Mouse (Mus musculus): ENCODE data around the gene Gng12. TPM values are rescaled to one million over a fixed set of nuclear protein-coding genes. Genes with fewer than 3 reads are reported as not detected.

Gng12 gene
- total and polyA plus RNA-seq, 3 experiments = 15.5 to 35.6 (median 34.4) TPM

DNA sequence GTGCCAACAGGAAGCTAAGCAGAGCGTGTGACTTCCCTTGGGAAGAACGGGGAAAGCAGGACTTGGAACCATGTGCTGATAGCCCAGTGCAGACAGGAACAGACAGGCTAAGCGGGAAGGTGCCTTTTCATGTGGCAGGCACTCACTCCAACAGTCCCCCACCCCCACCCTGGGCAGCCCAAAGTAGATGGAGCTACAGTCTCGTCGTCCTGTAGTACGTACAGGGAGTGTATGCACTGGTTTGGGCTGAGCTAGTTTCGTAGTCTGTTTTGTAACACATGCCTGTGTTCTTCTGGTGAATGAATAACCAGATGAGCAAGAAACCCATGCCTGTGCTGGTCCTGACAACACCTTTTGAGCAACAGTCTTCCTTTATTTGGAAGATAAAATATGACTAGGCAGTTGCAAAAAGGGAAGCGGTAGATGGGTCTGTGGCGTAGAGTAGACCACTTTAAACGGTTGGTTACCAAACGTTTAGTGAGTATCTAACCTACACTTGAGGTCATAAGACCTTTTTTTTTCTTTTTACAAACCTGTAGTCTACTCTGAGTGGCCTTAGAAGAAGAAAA is 57.8 kb downstream of the Gng12 start:
- Histone ChIP-seq H3K36me3 (ENCODE audit: control insufficient read depth, insufficient read depth, low read length) (no peaks in the 10 kb centered on the region), H3K9ac (ENCODE audit: low read depth, low read length) (no peak overlapping the region), H3K4me3 (no peak overlapping the region), H3K27me3 (ENCODE audit: control insufficient read depth, insufficient read depth, low read length) (no peaks in the 10 kb centered on the region), H3K27ac (no peak overlapping the region), H3K4me1 (ENCODE audit: control insufficient read depth, insufficient read depth, low read length) (peaks cover 5% of the 10 kb centered on the region), H3K79me2 (replicated peaks; ENCODE audit: control insufficient read depth, insufficient read depth, low read length) (no peaks in the 10 kb centered on the region)
- TF ChIP-seq CTCF (IDR thresholded peaks at IDR 0.05) = no peak
- TF ChIP-seq POLR2A (IDR thresholded peaks at IDR 0.05; ENCODE audit: insufficient read depth, low read depth, low read length) = no peak
- TF ChIP-seq EP300 (IDR thresholded peaks at IDR 0.05; ENCODE audit: insufficient read depth, low read depth, low read length) = no peak
- no peak for DNase-seq
- intact Hi-C loops (cut with DNase I) = loop anchor here (2.0 to 5.0 kb wide), 2 partner anchors 57 to 113 kb away; partner anchors contain the start of gene Gng12
- WGBS = 51% methylated on average over 11 of the region's 11 CpGs

DNA sequence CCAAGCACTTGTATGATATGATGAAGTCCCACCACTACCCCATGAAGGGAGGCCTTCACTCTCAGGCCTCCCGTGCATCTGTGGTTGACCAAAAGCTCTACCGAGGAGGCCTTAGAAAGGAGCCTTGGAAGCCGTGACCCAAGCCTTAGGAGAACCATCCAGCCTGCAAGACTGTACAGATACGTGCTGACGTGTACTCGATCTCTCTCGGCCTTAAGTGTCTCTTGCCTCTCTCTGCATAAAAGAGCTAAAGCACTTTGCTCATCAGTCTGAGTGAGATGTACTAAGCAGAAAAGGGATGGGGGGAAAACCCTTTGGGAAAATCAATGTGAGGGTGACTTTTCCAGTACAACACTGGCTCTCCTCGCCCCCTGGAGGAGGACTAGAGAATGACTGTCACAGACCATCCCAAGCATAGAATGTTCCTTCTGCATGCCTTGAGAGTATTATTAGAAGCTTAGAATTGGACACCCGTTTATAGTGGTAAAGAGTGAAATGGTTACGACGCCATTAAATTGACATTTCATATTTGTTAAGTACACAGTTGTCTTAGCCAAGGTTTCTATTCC is 59.0 kb downstream of the Gng12 start:
- H3K9ac ChIP-seq (ENCODE audit: low read depth, low read length) = no peak overlapping the region
- TF ChIP-seq CTCF (IDR thresholded peaks at IDR 0.05) (peak; percentile 86), EP300 (IDR thresholded peaks at IDR 0.05; ENCODE audit: insufficient read depth, low read depth, low read length) (0 out of 2 replicates have a peak, but pooled peaks have one; percentile 35), POLR2A (IDR thresholded peaks at IDR 0.05; ENCODE audit: insufficient read depth, low read depth, low read length) (no peak)
- H3K36me3 ChIP-seq (ENCODE audit: control insufficient read depth, insufficient read depth, low read length) = no peaks in the 10 kb centered on the region
- intact Hi-C loops (cut with DNase I) = loop anchor here (2.0 kb wide), 1 partner anchor 114 kb away; no protein-coding TSS in a partner anchor
- H3K4me1 ChIP-seq (ENCODE audit: control insufficient read depth, insufficient read depth, low read length) = peaks cover 5% of the 10 kb centered on the region
- no peaks in the 10 kb centered on the region for H3K27me3 ChIP-seq (ENCODE audit: control insufficient read depth, insufficient read depth, low read length)
- no peak overlapping the region for H3K27ac ChIP-seq
- no peaks in the 10 kb centered on the region for H3K79me2 ChIP-seq (replicated peaks; ENCODE audit: control insufficient read depth, insufficient read depth, low read length)
- no peak overlapping the region for H3K4me3 ChIP-seq
- no peak for DNase-seq
- 84% methylated on average over 11 of the region's 11 CpGs for WGBS

DNA sequence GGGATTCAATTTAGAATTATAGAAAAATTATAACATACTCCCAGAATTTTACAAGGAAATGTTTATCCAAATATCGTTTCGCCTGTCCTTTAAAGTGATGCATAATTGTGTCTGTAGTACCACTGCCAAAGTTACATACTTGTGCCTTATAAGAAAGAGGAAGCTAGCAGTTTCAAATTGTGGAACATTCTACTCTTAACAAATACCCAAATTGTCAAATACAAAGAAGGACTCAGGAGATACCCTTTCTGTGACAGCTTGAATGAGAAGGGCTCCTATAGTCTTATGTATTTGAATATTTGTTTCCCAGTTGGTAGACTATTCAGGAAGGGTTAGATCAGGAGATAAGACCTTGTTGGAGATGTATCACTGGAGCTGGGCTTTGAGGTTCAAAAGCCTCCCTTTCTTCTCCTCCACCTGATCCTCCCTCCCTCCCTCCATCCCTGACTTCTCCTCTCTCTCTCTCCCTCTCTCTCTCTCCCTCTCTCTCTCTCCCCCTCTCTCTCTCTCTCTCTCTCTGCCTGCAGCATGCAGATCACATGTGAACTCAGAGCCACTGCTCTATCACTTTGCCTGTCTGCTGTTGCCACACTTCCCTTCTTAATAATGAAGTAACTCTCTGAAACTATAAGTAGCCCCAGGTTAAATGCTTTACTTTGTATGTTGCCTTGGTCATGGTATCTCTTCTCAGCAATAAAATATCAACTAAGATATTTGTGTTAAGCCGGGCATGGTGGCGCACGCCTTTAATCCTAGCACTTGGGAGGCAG is 62.5 kb downstream of the Gng12 start:
- WGBS = 92% methylated on average over 5 of the region's 5 CpGs
- no peak overlapping the region for H3K9ac ChIP-seq (ENCODE audit: low read depth, low read length)
- intact Hi-C loops (cut with DNase I) = no loop called here
- H3K27ac ChIP-seq = no peak overlapping the region
- H3K4me1 ChIP-seq (ENCODE audit: control insufficient read depth, insufficient read depth, low read length) = peaks cover 3% of the 10 kb centered on the region
- H3K27me3 ChIP-seq (ENCODE audit: control insufficient read depth, insufficient read depth, low read length) = no peaks in the 10 kb centered on the region
- DNase-seq = no peak
- H3K4me3 ChIP-seq = no peak overlapping the region
- TF ChIP-seq POLR2A (IDR thresholded peaks at IDR 0.05; ENCODE audit: insufficient read depth, low read depth, low read length) (no peak), EP300 (IDR thresholded peaks at IDR 0.05; ENCODE audit: insufficient read depth, low read depth, low read length) (no peak), CTCF (IDR thresholded peaks at IDR 0.05) (no peak)
- no peaks in the 10 kb centered on the region for H3K36me3 ChIP-seq (ENCODE audit: control insufficient read depth, insufficient read depth, low read length)
- H3K79me2 ChIP-seq (replicated peaks; ENCODE audit: control insufficient read depth, insufficient read depth, low read length) = no peaks in the 10 kb centered on the region

GRCm38 (mm10) chr6:66962582-66963043 is 66.4 kb downstream of the Gng12 start:
- WGBS = 14% methylated on average over 2 of the region's 2 CpGs
- no peaks in the 10 kb centered on the region for H3K27me3 ChIP-seq (ENCODE audit: control insufficient read depth, insufficient read depth, low read length)
- TF ChIP-seq CTCF (IDR thresholded peaks at IDR 0.05) (peak; percentile 98), EP300 (IDR thresholded peaks at IDR 0.05; ENCODE audit: insufficient read depth, low read depth, low read length) (no peak)
- no peak overlapping the region for H3K9ac ChIP-seq (ENCODE audit: low read depth, low read length)
- H3K27ac ChIP-seq = no peak overlapping the region
- intact Hi-C loops (cut with DNase I) = loop anchor here (1.0 to 10.0 kb wide), 5 partner anchors 74 to 362 kb away; partner anchors contain the start of gene Gadd45a
- no peak overlapping the region for H3K4me3 ChIP-seq
- H3K36me3 ChIP-seq (ENCODE audit: control insufficient read depth, insufficient read depth, low read length) = no peaks in the 10 kb centered on the region; the same call in 1 of the 2 replicates
- DNase-seq = peak in 1 of 2 experiments; percentile 42
- H3K4me1 ChIP-seq (ENCODE audit: control insufficient read depth, insufficient read depth, low read length) = peaks cover 11% of the 10 kb centered on the region
- H3K79me2 ChIP-seq (replicated peaks; ENCODE audit: control insufficient read depth, insufficient read depth, low read length) = no peaks in the 10 kb centered on the region

- Histone ChIP-seq H3K4me1 (ENCODE audit: control insufficient read depth, insufficient read depth, low read length) (peaks cover 11% of the 10 kb centered on the region), H3K27ac (no peak overlapping the region), H3K27me3 (ENCODE audit: control insufficient read depth, insufficient read depth, low read length) (no peaks in the 10 kb centered on the region), H3K4me3 (no peak overlapping the region), H3K36me3 (ENCODE audit: control insufficient read depth, insufficient read depth, low read length) (no peaks in the 10 kb centered on the region; the same call in 1 of the 2 replicates), H3K79me2 (replicated peaks; ENCODE audit: control insufficient read depth, insufficient read depth, low read length) (no peaks in the 10 kb centered on the region), H3K9ac (ENCODE audit: low read depth, low read length) (no peak overlapping the region)
- intact Hi-C loops (cut with DNase I) = loop anchor here (2.0 to 10.0 kb wide), 3 partner anchors 74 to 362 kb away; partner anchors contain the start of gene Gadd45a
- no peak for DNase-seq
- 53% methylated on average over 1 of the region's 1 CpGs for WGBS
- TF ChIP-seq EP300 (IDR thresholded peaks at IDR 0.05; ENCODE audit: insufficient read depth, low read depth, low read length) (no peak), CTCF (IDR thresholded peaks at IDR 0.05) (no peak), POLR2A (IDR thresholded peaks at IDR 0.05; ENCODE audit: insufficient read depth, low read depth, low read length) (no peak)
Measured at GRCm38 (mm10) chr6:66963068-66963467, 66.9 kb downstream of the Gng12 start.

Data from heart, adult 2 months (tissue).